Mouse (Mus musculus) left cerebral cortex, adult 18-20 months (tissue): ENCODE measurements around the gene Adra1d. TPM values are rescaled to one million over a fixed set of nuclear protein-coding genes. Genes with fewer than 3 reads are reported as not detected.

Experiments
- DNase-seq, 2 experiments: peaks; one replicate each; pipeline ENCODE4 v3.0.0; 2021 to 2022; ENCODE audit warnings: low spot score in 2 of 2, mixed read lengths in 1 of 2
- total RNA-seq, 2 experiments: library from RNA; stranded (reverse); gene quantifications; 2 replicates each; pipeline ENCODE4 v1.2.3; 2021

The Adra1d gene
- total RNA-seq, 2 experiments from 2014 or later, result 54.2 to 58.7 TPM

DNA sequence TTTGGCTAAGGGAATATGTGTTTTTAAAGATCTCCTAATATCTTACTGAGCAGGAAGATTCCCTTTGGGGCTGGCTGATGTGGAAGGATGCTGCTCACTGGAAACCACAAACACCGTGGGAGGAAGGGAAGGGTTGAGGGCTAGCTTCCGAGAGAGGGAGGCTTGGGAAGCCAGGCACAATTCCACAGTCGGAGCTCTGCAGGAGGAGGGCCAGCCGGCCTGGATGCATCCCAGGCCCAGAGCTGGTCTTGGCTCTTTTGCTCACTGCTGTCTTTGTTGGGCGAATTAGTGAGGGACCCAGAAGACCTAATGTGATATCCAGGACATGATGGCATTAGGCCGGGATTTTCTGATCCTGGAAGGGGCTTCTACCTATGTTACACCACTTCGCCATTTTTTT, 63.9 kb downstream of the Adra1d start:
- no peak for DNase-seq

DNA sequence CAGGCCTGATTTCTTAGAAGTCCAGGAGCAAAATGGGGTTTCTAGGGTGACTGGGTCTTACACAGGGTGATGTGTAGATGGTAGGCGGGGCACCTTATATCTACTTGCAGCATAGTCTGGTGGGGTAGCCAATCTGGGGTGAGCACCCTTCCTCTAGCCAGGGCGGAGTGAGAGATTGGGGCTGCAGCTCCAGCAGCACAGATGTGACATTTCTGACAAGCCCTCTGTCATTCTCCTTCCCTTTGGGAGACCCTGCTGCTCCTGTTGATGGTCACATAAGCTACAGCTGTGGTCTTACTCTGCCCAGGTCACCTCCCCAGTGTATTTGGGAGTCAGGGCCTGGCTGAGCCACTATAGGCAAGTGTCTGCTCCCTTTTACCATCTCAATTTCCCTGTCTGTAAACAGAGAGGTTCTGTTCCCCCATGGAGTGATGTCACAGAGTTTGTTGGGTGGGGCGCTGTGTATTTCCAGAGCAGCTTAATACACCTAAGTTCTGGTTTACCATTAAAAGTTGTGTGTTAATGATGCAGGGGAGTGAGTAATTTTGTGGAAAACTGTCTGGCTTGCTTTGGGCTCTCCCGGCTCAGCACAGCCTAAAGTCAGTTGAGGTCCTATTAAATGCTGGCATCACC, 64.7 kb downstream of the Adra1d start:
- DNase-seq, result no peak

DNA sequence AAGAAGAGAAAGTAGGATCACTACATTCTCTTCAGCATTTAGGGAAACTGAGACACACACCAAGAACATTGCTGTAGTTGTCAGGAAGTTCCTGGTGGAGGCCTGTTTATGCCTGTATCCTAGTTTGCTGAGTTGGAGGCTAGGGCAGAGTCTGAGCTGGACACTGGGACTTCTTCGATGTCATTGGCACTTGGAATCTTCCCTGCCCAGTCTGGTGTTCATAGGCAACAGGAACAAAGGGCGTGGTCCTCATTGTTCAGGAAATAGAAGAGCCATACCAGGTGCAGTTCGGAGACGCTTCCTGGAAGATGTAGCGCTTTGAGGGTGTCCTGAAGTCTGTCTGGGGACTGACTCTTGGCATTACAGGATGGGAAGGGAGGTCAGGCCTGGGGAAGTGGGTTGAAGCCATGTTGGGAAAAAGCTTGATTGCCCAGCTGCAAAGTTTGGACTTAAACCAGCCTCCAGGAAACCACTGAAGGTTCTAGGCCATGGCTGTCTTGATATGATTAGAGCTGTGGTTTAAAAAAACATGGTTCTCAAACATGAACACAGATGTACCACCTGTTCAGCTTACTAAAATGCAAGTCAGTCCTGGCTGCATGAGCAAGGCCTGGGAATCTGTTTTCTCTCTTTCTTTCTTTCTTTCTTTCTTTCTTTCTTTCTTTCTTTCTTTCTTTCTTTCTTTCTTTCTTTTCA, 65.8 kb downstream of the Adra1d start:
- DNase-seq, result no peak

Other genes starting within 250 kb of the Adra1d start
- 10 to 100 TPM; 40.7 to 41.8 TPM for gene Rnf24, start 209.4 kb downstream of the Adra1d start, total RNA-seq
- 10 to 100 TPM; 64.5 to 69.9 TPM for gene Smox, start 70.8 kb downstream of the Adra1d start, total RNA-seq